Mouse (Mus musculus): Measurements from ENCODE around the gene Tecrl.

Gene Tecrl

DNA sequence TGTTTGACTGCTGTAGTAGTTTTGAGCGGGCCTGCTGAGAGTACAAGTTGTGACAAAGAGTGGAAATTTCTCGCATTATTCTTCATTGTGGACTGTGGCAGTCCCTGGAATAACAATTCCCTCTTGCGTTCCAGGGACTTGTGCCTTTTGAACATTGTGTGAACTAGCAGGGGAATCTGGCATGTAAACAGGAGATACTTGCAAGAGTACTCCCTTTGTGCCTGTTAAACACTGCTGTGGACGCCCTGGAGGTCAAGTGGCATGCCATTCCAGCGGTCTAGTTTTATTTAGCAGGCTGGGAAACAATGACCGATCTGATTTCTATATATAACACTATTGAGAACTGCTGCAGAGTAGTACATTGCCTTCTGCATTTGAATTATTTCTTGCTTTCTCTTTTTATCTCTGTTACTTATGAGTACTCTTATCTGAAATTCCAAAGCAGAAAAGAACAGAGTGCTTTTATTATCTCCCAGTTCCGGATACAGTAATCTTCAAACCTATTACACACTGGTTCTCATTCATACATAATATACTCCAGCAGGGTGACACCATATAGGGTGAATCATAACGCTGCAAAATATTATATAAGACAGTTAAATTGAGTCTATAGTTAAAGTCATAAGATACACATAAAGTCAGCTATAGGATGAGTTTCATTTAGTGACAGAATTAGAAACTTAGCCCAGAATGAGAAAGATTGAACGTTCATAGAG, at the start of gene Tecrl:
Tecrl (minus strand) TSS at position 350 of the 716 bp plus-strand sequence.
- no peak for DNase-seq

- no peak for DNase-seq
Measured at GRCm38 (mm10) chr5:83385021-83385420, 30.0 kb upstream of the Tecrl start.

DNA sequence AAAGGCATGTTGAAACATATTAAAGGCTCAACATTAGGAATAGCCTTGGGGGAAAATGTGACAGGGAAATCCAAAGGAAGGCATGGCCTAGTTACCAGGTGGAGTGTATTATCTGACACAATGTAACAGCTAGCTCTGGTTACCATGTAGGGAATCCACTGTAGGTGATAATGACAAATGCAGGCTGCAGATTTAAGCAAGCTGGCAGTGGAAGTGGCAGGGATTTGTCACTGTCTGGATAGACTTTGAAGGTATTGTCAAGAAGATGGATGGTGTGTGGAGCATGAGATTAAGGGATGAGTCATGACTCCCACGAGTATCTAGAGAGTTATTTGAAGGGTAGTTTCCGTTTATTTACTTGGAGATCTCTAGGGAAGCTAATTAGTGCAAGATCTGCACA, 3.4 kb downstream of the Tecrl start:
- DNase-seq = no peak

- DNase-seq = no peak
Measured at GRCm38 (mm10) chr5:83339144-83339543, 15.9 kb downstream of the Tecrl start.

GRCm38 (mm10) chr5:83267148-83267776, 87.7 kb downstream of the Tecrl start:
- DNase-seq = no peak

- DNase-seq = no peak
Measured at GRCm38 (mm10) chr5:83260059-83260458, 94.9 kb downstream of the Tecrl start.

DNA sequence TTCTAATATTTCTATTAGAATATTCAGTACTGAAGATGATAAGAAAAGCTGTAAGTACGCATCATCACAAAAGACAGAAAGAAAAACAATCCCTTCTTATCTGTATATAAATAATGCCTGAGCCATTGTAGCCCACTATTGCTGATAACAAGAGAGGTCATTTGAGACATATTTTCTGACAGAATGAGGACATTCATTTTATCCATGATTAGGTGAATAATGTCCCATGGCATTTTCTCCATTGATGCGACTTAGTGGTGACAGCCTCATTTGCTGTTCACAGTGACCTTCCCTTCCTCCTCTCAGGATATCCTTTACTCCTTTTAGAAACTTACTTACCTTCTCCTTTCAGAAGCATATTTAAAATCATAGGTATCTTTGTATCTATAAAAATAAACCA, 100.9 kb downstream of the Tecrl start:
- no peak for DNase-seq

DNA sequence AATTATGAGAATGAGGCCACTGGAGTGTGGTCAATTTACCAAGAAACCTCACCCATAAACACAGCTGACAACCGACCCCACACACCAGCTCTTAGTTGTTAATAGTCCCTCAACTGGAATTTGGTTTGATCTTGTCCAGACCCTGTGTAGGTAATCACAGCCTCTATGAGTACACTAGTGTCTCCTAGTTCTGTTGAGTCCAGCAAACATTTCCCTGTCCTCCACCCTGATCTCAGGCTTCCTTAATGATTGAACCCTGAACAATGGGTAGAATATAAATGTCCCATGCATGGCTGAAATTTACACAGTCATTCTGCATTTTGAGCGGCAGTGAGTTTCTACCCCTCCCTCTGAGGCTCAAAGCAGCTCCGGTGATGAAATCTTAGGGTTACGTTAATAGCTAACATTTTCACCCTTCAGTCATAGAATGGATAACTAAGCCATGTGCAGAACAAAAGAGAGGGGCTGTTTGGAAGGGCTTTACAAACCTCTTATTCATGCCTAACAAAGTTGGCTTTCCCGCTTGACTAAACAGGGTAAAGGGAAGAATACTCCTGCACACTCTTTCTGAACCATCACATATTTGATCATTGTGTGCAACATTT, 116.0 kb downstream of the Tecrl start:
- DNase-seq = no peak

All from thymus, postnatal 36 days (tissue).